Mouse (Mus musculus) brain, embryonic 18.5 days (tissue): ENCODE measurements around the gene Ksr2.
"Not testable (repeated sequence)": the region's sequence is repeated elsewhere in the genome, so short reads cannot be mapped to it uniquely, and the experiment has no call there.

Experiments used
- DNase-seq: peaks from one replicate; pipeline ENCODE4 v3.0.0-alpha.2; 2012; ENCODE audit warnings: low read depth, low spot score

Ksr2 gene

GRCm38 (mm10) chr5:117408216-117408615 lies 5.6 kb upstream of the Ksr2 start:
- DNase-seq, result no peak

DNA sequence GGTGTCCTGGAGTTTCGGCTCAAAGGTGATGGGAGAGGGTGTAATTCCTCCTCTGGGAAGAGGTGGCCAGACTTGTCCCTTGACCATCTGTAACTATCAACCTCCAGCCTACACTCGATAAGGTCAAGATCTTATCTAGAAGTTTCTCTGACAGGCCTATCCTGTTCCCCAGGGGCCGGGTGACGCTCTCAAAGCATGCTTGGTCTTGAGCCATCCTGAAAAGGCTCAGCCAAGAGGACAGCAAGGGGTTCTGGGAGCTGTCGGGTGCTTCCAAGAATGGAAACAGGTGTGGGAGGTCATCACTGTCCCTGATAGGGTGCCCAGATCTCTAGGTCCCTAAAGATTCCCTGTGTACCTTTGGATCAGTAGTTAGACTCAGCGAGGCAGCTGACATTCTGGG lies 4.4 kb upstream of the Ksr2 start:
- no peak for DNase-seq

- DNase-seq, result no peak
Measured at GRCm38 (mm10) chr5:117414611-117415010, 811 bp downstream of the Ksr2 start.

GRCm38 (mm10) chr5:117415011-117415912 lies 1.5 kb downstream of the Ksr2 start:
- no peak for DNase-seq

- no peak for DNase-seq
Measured at GRCm38 (mm10) chr5:117417442-117417841, 3.6 kb downstream of the Ksr2 start.

DNA sequence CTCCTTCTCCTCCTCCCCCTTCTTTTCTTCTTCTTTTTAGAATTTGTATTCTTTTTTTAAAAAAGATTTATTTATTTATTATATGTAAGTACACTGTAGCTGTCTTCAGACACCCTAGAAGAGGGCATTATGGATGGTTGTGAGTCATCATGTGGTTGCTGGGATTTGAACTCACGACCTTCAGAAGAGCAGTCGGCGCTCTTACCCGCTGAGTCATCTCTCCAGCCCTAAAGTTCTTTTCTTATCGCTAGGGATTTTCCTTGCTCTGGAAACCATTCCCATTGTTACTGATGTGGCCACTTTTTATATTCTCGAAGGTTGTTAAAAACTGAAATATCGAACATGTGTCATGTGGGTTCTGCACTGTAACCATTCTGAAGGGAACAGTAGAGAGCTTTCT lies 19.7 kb downstream of the Ksr2 start:
- not testable (repeated sequence) for DNase-seq

DNA sequence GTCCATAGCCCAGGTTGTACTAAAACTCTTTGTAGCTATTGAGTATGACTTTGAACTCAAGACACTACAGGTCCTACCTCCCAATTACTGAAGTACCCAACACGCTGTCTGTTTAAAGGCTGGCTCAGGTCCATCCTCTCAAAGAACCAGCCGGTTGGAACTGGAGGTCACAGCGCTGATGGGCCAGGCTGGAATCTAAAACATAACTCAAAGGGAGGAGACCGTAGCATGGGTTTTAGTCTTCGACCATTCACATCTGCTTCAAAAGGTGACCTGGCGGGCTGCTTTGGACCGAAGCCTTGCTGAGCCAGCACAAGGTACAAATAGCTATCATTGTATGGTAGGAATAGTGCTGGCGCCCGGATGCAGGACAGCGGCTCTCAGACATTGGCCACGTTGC lies 26.5 kb downstream of the Ksr2 start:
- no peak for DNase-seq

- no peak for DNase-seq
Measured at GRCm38 (mm10) chr5:117441242-117441842, 27.5 kb downstream of the Ksr2 start.

- no peak for DNase-seq
Measured at GRCm38 (mm10) chr5:117442157-117442765, 28.5 kb downstream of the Ksr2 start.

- no peak for DNase-seq
Measured at GRCm38 (mm10) chr5:117443141-117443540, 29.3 kb downstream of the Ksr2 start.

GRCm38 (mm10) chr5:117443902-117444301 lies 30.1 kb downstream of the Ksr2 start:
- DNase-seq, result no peak

- DNase-seq, result no peak
Measured at GRCm38 (mm10) chr5:117447698-117448097, 33.9 kb downstream of the Ksr2 start.

DNA sequence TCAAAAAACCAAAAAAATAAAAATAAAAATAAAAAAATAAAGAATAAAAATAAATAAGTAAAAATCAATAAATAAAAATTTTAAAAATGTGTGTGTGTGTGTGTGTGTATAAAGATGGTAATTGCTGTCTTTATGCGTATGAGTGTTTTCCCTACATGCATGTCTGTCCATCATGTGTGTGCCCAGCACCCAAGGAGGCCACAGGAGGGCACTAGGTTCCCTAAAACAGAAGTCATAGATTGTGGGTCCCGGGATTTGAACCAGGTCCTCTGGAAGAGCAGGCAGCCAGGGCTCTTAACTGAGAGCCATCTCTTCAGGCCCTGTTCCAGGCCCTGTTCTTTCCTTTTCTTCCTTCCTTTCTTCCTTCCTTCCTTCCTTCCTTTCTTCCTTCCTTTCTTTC lies 38.2 kb downstream of the Ksr2 start:
- DNase-seq, result no peak

DNA sequence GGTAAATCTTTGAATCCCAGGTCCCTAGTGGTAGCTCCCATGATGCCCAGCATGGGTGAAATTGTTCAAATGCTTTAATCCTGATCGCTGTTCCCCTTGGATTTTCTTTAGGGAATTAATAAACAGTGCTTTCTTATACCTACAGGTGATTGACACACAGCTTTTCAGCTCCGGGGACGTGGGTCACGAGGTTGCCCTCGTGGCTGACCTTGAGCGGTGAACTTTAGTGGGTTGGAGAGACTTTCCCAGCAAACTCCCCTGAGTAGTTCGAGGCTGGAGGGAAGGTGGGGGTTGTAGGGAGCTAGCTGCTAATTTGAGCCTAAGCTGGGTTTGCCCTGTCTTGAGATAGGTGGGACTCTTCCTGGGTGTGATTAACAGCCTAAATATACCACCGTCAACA lies 41.7 kb downstream of the Ksr2 start:
- no peak for DNase-seq

DNA sequence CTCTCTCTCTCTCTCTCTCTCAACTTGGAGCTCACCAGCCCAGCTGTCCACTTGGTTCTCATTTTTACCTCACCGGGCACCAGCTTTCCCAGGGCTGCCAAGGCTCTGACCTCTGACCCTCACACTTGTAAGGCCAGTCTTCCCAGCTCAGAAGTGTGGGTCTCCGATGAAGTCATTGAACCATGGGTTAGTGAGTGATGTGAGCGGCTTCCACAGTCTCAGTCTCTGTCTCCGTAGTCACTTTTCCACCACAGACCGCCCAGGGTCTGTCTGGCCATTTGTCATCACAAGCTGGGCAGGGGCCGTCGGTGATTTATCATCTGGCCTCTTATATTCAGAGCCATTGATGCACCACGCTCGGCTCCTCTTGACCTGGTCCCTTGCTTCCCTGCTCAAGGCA lies 43.3 kb downstream of the Ksr2 start:
- DNase-seq, result no peak

DNA sequence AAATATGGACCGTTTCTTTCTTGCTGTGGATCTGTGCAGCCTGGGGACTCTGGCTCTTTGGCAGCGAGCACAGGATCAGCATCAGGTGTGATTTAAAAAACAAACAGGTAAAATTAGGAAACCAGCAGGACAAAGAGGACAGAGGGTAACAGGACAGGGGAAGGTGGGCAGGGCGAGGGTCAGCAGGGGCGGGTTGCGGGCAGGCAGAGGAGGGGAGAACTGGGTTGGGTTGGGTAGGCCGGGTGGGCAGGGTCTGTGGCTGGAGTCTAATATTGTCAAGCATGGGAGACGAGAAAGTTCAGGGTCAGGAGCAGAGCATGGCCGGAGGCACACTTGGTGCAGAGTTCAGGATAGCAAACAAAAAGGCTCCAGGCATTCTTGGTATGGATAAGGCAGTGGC lies 43.8 kb downstream of the Ksr2 start:
- no peak for DNase-seq

DNA sequence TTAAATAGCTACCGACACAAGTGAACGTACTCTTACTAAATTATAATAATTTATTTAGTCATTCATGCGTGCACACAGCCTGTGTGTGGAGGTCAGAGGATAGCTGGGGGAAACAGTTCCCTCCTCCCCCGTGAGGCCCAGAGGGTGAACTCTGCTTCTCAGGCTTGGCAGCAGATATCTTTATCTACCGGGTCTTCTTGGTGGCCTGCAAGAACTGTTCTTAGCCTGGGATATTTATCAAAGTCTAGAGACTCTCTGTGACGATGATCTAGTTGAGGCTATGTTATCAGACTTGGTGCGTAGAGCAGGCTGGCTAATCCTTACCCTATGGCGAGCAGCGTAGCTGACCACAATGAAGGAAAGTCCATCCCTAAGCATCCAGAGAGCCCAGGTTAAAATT lies 45.1 kb downstream of the Ksr2 start:
- no peak for DNase-seq

- DNase-seq, result no peak
Measured at GRCm38 (mm10) chr5:117460261-117460660, 46.5 kb downstream of the Ksr2 start.

DNA sequence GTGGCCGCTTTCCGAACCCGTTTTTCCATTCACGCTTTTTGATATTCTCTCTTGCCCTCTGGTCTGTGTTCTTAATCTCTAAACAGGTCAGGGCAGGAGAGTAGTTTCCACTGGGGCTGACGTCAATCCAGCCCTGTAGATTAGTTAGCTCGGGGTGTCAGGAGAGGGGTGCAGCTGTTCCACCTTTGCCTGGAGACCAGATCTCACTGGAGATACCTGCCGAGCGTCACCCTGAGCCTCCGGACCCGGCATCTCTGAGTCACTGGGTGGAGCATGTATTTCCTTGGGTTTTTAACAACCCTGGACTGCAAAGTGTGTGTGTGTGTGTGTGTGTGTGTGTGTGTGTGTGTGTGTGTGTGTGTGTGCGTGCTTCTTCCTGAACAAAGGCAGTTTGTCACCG lies 53.3 kb downstream of the Ksr2 start:
- DNase-seq, result no peak

- no peak for DNase-seq
Measured at GRCm38 (mm10) chr5:117468961-117469360, 55.2 kb downstream of the Ksr2 start.

DNA sequence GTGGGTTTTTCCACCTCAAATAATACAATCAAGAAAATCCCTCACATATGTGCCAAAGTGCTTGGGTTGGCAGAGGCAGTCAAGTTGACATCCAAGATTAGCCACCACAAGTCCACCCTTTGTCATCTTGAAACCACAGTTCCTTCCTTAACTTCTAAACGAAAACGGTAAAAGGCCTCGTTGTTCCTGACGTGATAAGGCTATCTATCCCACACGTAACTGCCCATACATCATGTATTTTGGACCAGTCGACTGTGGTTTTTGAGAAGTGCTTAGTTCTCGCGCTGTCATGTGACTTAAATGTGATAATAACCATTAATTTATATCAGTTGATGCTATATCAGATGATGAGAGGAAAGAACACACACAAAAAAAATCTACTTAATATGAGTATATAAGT lies 55.8 kb downstream of the Ksr2 start:
- no peak for DNase-seq

DNA sequence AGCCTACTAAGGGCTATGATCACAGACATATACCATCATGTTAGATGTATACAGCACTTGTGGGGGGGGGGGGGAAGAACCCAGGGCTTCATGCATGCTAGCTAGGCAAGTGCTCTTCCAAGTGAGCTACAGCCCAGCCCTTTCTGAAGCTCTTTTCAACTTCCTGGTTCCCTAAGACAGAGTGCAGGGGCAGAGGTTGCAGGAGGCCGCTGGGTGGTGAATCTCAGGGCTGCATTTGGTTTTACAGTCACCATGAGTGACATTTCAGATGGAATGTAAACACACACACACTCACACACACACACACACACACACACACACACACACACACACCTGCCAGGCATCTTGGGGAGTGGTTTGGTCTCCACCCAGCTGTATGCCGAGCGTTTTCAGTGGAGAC lies 67.4 kb downstream of the Ksr2 start:
- DNase-seq, result no peak

- DNase-seq, result no peak
Measured at GRCm38 (mm10) chr5:117481586-117481985, 67.8 kb downstream of the Ksr2 start.
